Mouse (Mus musculus): Measurements from ENCODE around the gene Scarb1. TPM values are rescaled to one million over a fixed set of nuclear protein-coding genes. Genes with fewer than 3 reads are reported as not detected.

The Scarb1 gene
- polyA plus RNA-seq, 2 experiments: 40.1 to 67.7 TPM

DNA sequence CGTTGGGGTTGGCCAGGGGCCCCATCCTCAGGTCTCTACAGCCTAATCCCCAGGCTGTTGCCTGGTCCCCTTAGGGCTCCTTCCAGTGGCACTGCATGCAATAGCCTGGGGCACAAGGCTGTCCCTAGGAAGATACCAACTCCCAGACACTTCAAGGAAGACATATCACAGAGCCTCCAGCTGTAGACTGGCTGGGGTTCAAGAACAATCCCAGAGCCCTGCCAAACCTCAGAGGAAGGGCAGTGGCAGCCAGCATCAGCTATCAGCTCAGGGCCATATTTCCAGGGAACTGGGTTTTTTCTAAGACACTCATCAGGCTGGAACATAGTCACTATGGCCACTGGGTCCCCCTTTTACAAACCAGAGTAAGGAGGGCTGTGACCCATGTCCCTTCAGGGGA lies 25.8 kb downstream of the Scarb1 start:
- Histone ChIP-seq H3K9me3 (ENCODE audit: control insufficient read depth, low read length) (no peaks in the 10 kb centered on the region), H3K9ac (ENCODE audit: low read depth, low read length, severe bottlenecking) (no peak overlapping the region), H3K4me2 (replicated peaks; ENCODE audit: low read depth, low read length, severe bottlenecking) (no peak overlapping the region), H3K27ac (replicated peaks; ENCODE audit: low read depth, low read length) (no peak overlapping the region), H3K4me3 (replicated peaks; ENCODE audit: low read length) (no peak overlapping the region), H3K27me3 (ENCODE audit: control insufficient read depth, insufficient read depth, low read length) (no peaks in the 10 kb centered on the region), H3K4me1 (ENCODE audit: control insufficient read depth, insufficient read depth, low read length) (0 out of 2 replicates have a peak, but pooled peaks cover 6% of the 10 kb centered on the region), H3K36me3 (ENCODE audit: control insufficient read depth, insufficient read depth, low read length) (no peaks in the 10 kb centered on the region)
- 77% methylated on average over 1 of the region's 1 CpGs for WGBS
- ATAC-seq (ENCODE audit: low FRiP score, low read depth) (no peak), DNase-seq (ENCODE audit: low spot score) (no peak)
- no peak for TF ChIP-seq POLR2A (IDR thresholded peaks at IDR 0.05; ENCODE audit: borderline replicate concordance, extremely low read depth, insufficient read depth, insufficient read length)

GRCm38 (mm10) chr5:125313991-125314390 lies 26.9 kb downstream of the Scarb1 start:
- no peak overlapping the region for H3K4me2 ChIP-seq (replicated peaks; ENCODE audit: low read depth, low read length, severe bottlenecking)
- no peaks in the 10 kb centered on the region for H3K9me3 ChIP-seq (ENCODE audit: control insufficient read depth, low read length)
- ATAC-seq (ENCODE audit: low FRiP score, low read depth) (no peak), DNase-seq (ENCODE audit: low spot score) (no peak)
- TF ChIP-seq POLR2A (IDR thresholded peaks at IDR 0.05; ENCODE audit: borderline replicate concordance, extremely low read depth, insufficient read depth, insufficient read length): no peak
- no peaks in the 10 kb centered on the region for H3K27me3 ChIP-seq (ENCODE audit: control insufficient read depth, insufficient read depth, low read length)
- no peak overlapping the region for H3K9ac ChIP-seq (ENCODE audit: low read depth, low read length, severe bottlenecking)
- 72% methylated on average over 11 of the region's 11 CpGs for WGBS
- H3K4me3 ChIP-seq (replicated peaks; ENCODE audit: low read length): no peak overlapping the region
- 0 out of 2 replicates have a peak, but pooled peaks cover 6% of the 10 kb centered on the region for H3K4me1 ChIP-seq (ENCODE audit: control insufficient read depth, insufficient read depth, low read length)
- H3K27ac ChIP-seq (replicated peaks; ENCODE audit: low read depth, low read length): no peak overlapping the region
- H3K36me3 ChIP-seq (ENCODE audit: control insufficient read depth, insufficient read depth, low read length): no peaks in the 10 kb centered on the region

GRCm38 (mm10) chr5:125312970-125313597 lies 27.8 kb downstream of the Scarb1 start:
- Histone ChIP-seq H3K9ac (ENCODE audit: low read depth, low read length, severe bottlenecking) (no peak overlapping the region), H3K4me2 (replicated peaks; ENCODE audit: low read depth, low read length, severe bottlenecking) (no peak overlapping the region), H3K9me3 (ENCODE audit: control insufficient read depth, low read length) (no peaks in the 10 kb centered on the region), H3K27me3 (ENCODE audit: control insufficient read depth, insufficient read depth, low read length) (no peaks in the 10 kb centered on the region), H3K36me3 (ENCODE audit: control insufficient read depth, insufficient read depth, low read length) (no peaks in the 10 kb centered on the region), H3K4me1 (ENCODE audit: control insufficient read depth, insufficient read depth, low read length) (0 out of 2 replicates have a peak, but pooled peaks cover 6% of the 10 kb centered on the region), H3K27ac (replicated peaks; ENCODE audit: low read depth, low read length) (no peak overlapping the region), H3K4me3 (replicated peaks; ENCODE audit: low read length) (no peak overlapping the region)
- ATAC-seq (ENCODE audit: low FRiP score, low read depth): no peak
- TF ChIP-seq POLR2A (IDR thresholded peaks at IDR 0.05; ENCODE audit: borderline replicate concordance, extremely low read depth, insufficient read depth, insufficient read length): no peak
- 62% methylated on average over 13 of the region's 13 CpGs for WGBS
- peak; percentile 25 for DNase-seq (ENCODE audit: low spot score)

DNA sequence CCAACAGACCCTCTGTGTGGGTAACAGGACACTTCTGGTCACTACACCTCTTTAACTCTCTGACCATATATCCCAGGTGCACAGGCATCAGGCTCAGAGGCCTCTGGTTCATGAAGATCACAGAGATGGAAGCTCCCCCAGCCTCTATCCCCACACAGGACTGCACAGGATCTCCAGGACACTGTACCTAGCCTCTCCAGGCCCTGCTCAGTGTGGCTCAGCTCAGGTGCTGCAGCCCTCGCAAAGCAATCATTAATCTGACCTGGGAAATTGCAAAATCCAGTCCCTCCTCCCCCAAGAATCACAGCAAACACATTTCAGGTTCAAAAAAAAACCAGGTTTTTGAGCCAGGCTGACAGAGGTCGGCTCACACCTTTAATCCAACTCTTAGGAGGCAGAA lies 29.9 kb downstream of the Scarb1 start:
- ATAC-seq (ENCODE audit: low FRiP score, low read depth): no peak
- WGBS: 69% methylated on average over 2 of the region's 2 CpGs

DNA sequence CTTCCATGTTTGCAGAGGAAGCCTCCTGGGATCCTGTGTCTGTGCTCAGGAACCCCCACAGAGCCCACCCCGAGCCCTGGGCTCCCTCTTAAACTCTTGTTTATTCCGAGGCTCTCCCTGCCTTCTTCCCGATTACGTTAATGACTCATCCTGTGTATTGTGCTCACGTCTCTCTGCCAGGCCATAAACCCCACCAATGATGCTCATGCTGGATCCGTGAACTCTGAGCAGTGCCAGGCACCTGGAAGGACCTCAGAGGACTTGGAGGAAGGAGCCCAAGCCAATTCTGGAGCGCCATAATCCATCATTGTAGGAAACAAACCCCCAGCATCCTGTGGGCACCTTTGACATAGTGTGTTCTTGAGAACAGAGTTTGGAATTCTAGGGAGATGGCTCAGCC lies 31.7 kb downstream of the Scarb1 start:
- Histone ChIP-seq H3K9ac (ENCODE audit: low read depth, low read length, severe bottlenecking) (no peak overlapping the region), H3K27me3 (ENCODE audit: control insufficient read depth, insufficient read depth, low read length) (no peaks in the 10 kb centered on the region), H3K4me2 (replicated peaks; ENCODE audit: low read depth, low read length, severe bottlenecking) (no peak overlapping the region), H3K36me3 (ENCODE audit: control insufficient read depth, insufficient read depth, low read length) (no peaks in the 10 kb centered on the region), H3K27ac (replicated peaks; ENCODE audit: low read depth, low read length) (no peak overlapping the region), H3K4me1 (ENCODE audit: control insufficient read depth, insufficient read depth, low read length) (0 out of 2 replicates have a peak, but pooled peaks cover 6% of the 10 kb centered on the region), H3K9me3 (ENCODE audit: control insufficient read depth, low read length) (no peaks in the 10 kb centered on the region), H3K4me3 (replicated peaks; ENCODE audit: low read length) (no peak overlapping the region)
- TF ChIP-seq POLR2A (IDR thresholded peaks at IDR 0.05; ENCODE audit: borderline replicate concordance, extremely low read depth, insufficient read depth, insufficient read length): no peak
- DNase-seq (ENCODE audit: low spot score) (no peak), ATAC-seq (ENCODE audit: low FRiP score, low read depth) (no peak)
- 63% methylated on average over 7 of the region's 7 CpGs for WGBS

More for the DNA sequence above, 29.9 kb downstream of the Scarb1 start:
- Histone ChIP-seq H3K4me2 (replicated peaks; ENCODE audit: low read depth, low read length, severe bottlenecking) (no peak overlapping the region), H3K9me3 (ENCODE audit: control insufficient read depth, low read length) (no peaks in the 10 kb centered on the region), H3K4me1 (ENCODE audit: control insufficient read depth, insufficient read depth, low read length) (0 out of 2 replicates have a peak, but pooled peaks cover 6% of the 10 kb centered on the region), H3K27me3 (ENCODE audit: control insufficient read depth, insufficient read depth, low read length) (no peaks in the 10 kb centered on the region), H3K36me3 (ENCODE audit: control insufficient read depth, insufficient read depth, low read length) (no peaks in the 10 kb centered on the region), H3K27ac (replicated peaks; ENCODE audit: low read depth, low read length) (no peak overlapping the region), H3K4me3 (replicated peaks; ENCODE audit: low read length) (no peak overlapping the region), H3K9ac (ENCODE audit: low read depth, low read length, severe bottlenecking) (no peak overlapping the region)
- DNase-seq (ENCODE audit: low spot score): no peak
- no peak for TF ChIP-seq POLR2A (IDR thresholded peaks at IDR 0.05; ENCODE audit: borderline replicate concordance, extremely low read depth, insufficient read depth, insufficient read length)

Data from limb, embryonic 14.5 days (tissue).